Mouse (Mus musculus): ENCODE data around the gene Plekha6. TPM values are rescaled to one million over a fixed set of nuclear protein-coding genes. Genes with fewer than 3 reads are reported as not detected.
"Not testable (repeated sequence)": the region's sequence is repeated elsewhere in the genome, so short reads cannot be mapped to it uniquely, and the experiment has no call there.

Plekha6 gene
- polyA plus RNA-seq, 1 experiment: 38.5 TPM

DNA sequence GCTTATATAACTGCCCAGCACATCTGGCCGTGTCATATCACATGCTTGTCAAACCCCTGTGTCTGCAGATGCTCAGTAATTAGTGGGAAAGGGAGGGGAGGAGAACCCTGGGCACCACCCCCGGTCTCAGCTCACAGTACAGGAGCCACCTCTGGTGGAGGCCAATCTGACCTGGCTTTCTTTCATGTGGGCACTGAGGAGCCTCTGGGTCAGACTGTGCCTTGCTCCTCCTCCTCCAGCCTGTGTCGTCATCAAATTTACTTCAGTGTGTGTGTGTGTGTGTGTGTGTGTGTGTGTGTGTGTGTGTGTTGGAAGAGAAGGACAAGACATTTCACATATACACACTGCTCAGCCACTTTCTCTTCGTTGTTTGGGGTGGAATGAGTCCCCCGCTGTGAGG, 159.3 kb downstream of the Plekha6 start:
- DNase-seq (ENCODE audit: low read depth): no peak

DNA sequence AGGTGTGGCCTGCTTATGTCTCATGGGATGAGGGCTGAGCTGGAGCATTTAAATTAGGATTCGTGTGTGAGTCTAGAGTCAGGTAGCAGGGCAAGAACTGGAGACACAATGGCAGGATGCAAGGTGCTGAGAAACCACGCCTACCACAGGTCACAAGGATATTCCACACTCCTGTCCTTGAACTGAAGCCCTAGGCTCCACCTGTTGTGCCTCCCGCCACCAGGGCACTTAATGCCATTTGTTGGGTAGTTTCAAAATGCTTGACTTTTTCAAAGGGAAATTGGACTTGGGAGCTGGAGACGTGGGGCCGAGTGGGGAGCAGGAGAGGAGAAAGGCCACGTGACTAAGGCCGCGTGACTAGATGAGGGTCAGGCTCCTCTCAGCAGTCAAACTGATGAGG, 161.9 kb downstream of the Plekha6 start:
- DNase-seq (ENCODE audit: low read depth): no peak

DNA sequence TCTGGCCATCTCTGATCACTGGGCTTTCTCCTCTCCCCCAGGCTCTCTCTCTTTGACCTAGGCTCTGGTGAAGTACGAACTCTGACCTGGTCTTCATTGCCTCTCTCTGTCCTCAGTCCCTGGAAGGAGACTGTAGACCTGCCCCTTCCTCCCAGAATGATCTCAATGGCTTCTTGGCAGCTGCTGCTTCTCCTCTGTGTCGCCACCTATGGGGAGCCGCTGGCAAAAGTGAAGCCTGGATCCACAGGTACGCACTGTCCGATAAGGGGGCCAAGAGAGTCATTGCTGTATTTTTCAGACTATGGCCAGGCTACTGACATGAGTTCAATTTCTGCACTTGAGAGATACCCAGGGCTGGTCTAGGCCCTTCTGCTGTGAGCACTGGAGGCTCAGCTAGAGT, 163.1 kb downstream of the Plekha6 start:
- DNase-seq (ENCODE audit: low read depth): no peak

- no peak for DNase-seq (ENCODE audit: low read depth)
Measured at GRCm38 (mm10) chr1:133328299-133328795, 164.3 kb downstream of the Plekha6 start.

GRCm38 (mm10) chr1:133328896-133329637, 165.1 kb downstream of the Plekha6 start:
- DNase-seq (ENCODE audit: low read depth): no peak

DNA sequence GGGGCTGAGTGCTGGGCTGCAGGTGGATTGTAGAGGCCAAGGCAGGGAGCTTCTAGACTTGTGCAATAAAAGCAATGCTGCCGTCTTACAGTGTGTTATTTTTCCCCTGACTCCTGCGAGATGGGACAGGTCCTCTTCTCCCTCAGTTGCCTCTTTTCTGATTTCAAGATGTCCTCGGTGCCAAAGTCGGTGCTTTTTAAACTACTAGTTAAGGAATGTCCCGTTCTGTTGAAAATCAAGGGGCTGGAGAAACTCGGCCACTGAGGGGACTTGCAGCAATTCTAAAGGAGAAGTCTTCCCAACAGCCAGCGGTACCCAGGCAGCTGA, 165.6 kb downstream of the Plekha6 start:
- DNase-seq (ENCODE audit: low read depth): no peak

GRCm38 (mm10) chr1:133331142-133331541, 167.1 kb downstream of the Plekha6 start:
- no peak for DNase-seq (ENCODE audit: low read depth)

GRCm38 (mm10) chr1:133332656-133333430, 168.8 kb downstream of the Plekha6 start:
- DNase-seq (ENCODE audit: low read depth): no peak

DNA sequence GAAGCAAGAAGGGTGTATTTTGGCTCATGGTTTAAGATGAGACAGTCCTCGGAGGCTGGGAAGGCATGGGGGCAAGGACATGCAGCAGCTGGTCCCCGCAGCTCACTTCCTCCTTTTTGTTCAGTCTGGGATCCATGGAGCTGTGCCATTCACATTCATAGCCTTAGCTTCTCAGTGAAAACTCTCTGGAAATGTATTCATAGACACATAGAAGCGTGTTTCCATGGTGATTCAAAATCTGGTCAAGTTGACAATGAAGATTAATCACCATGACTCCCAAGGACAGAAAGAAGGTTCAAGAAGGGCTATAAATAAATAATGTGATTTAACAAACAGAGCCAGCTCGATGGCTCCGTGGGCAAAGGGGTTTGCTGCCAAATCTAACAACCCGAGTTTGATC, 169.9 kb downstream of the Plekha6 start:
- DNase-seq (ENCODE audit: low read depth): no peak

- not testable (repeated sequence) for DNase-seq (ENCODE audit: low read depth)
Measured at GRCm38 (mm10) chr1:133340403-133340802, 176.4 kb downstream of the Plekha6 start.

GRCm38 (mm10) chr1:133344357-133344756, 180.3 kb downstream of the Plekha6 start:
- DNase-seq (ENCODE audit: low read depth): no peak

GRCm38 (mm10) chr1:133346531-133346930, 182.5 kb downstream of the Plekha6 start:
- no peak for DNase-seq (ENCODE audit: low read depth)

DNA sequence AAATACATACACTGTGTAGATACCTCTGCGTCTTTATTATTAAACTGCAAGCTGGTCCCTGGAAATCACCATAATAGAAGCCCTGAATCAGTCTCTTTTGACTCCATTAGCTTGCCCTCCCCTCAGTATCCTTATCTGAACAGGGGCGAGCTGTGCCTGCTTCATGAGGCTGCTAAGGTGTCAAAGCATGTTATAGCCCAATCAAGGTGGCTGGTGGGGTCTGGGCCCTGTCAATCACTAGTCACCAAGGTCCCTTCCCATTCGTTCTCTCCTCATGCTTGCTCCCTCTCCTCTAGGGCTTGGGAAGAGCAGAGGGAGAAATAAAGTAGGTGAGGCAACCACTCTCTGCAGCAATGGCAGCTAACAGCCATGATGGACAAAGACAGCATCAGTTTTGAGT, 183.2 kb downstream of the Plekha6 start:
- DNase-seq (ENCODE audit: low read depth): no peak

DNA sequence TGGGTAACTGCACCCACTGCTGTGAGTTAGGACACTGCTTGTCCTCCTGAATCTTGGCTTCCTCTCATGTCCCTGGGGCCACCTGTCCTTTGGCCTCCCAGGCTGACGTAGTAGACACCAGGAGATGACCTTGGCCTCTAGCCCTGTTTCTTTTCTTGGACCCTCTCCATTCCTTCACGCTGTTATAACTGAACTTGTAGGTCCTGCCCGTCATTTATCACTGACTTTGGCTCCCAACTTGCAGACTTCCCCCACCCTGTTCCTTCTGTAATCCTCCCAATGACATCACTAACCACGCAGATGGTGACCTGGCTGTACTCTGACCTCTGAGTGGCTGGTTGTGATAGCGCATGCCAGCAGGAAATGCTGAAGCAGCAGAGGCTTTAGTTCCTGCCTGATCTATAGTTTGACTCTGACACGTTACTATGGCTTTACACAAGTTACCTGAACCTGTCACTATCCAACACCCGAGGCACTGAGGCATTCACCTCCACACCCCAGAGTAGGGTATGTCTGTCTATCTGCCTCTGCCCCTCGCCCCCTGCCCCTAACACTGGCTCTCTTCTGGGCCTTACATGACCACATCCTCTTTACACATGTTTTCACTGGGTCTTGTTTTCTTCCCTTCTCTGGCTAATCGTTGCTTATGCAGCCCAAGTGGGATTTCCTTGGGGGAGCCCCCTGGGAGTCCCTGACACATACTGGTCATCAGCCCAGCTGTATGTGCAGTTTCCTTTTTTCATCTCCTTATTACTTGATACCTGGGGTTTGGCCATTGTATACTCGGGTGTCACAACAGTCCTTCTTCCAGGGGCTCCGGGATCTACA, 183.9 kb downstream of the Plekha6 start:
- no peak for DNase-seq (ENCODE audit: low read depth)

DNA sequence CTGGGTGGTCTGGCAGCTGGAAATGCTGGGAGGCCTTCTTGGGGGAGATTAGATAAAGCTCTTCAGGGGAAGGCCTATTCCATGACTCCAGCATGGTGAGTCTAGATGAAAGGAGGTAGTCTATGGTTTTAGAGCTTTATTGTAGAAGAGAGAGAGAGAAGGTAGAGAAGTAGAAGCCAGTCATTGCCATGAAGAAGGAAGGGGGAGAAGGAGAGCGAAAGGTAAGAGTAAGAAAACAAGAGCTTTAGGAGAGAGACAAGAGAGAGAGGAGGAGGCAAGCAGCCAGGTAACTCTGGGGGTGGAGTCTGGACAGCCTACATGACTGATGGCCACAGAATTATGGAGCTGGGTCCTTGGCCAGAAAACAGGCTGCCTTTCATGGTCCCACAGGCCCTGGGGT, 186.2 kb downstream of the Plekha6 start, which contains the start of gene Ren1:
Gene Ren1, plus strand, starts transcription at position 301 of the 400 bp plus-strand sequence.
- no peak for DNase-seq (ENCODE audit: low read depth)

- no peak for DNase-seq (ENCODE audit: low read depth)
Measured at GRCm38 (mm10) chr1:133351762-133352161, 187.8 kb downstream of the Plekha6 start.

Other genes starting within 250 kb of the Plekha6 start
- gene Mdm4, start 133.6 kb upstream of the Plekha6 start, polyA plus RNA-seq (2012; rRNA removed): 58.3 and 64.9 TPM in 2 replicates
- 9.0 and 9.6 TPM in 2 replicates for gene Pik3c2b, start 118.5 kb upstream of the Plekha6 start, polyA plus RNA-seq (2012; rRNA removed)
- 24.7 and 27.6 TPM in 2 replicates for gene Ppp1r15b, start 33.1 kb upstream of the Plekha6 start, polyA plus RNA-seq (2012; rRNA removed)
- 9.2 and 12.5 TPM in 2 replicates for gene Golt1a, start 145.6 kb downstream of the Plekha6 start, polyA plus RNA-seq (2012; rRNA removed)
- 8.8 TPM in 1 of 2 replicates, not detected in the other for gene Kiss1, start 157.7 kb downstream of the Plekha6 start, polyA plus RNA-seq (2012; rRNA removed)
- gene Ren1, start 186.3 kb downstream of the Plekha6 start, polyA plus RNA-seq (2012; rRNA removed): 0.57 and 0.92 TPM in 2 replicates
- gene Etnk2, start 199.4 kb downstream of the Plekha6 start, polyA plus RNA-seq (2012; rRNA removed): 6.0 and 8.9 TPM in 2 replicates